Mouse (Mus musculus) liver, adult 2 months (tissue): Measurements from ENCODE around the gene Nefh.

Experiments
- CTCF ChIP-seq: fragments of 200-500 bp; IDR thresholded peaks from 2 replicates; pipeline ENCODE4 v1.5.1; 2011; ENCODE audit warnings: low read depth, low read length, control low read depth
- POLR2A ChIP-seq: fragments of 200-500 bp; IDR thresholded peaks from 2 replicates; pipeline ENCODE4 v1.6.1; 2011; ENCODE audit warnings: low read length, control low read depth; ENCODE audit not compliant: insufficient read depth; ENCODE audit errors: extremely low read depth

GRCm38 (mm10) chr11:4900437-4900836 lies 47.4 kb downstream of the Nefh start:
- TF ChIP-seq CTCF (peak; percentile 67), POLR2A (no peak)
